Mouse (Mus musculus) erythroblast, embryonic 14.5 days (primary cell): ENCODE measurements around the gene Lrsam1.

Source experiments
- GATA1 ChIP-seq: IDR thresholded peaks from 2 replicates; pipeline ENCODE4 v1.6.1; 2012; ENCODE audit warnings: low read length, inconsistent platforms, mixed read lengths
- TAL1 ChIP-seq: IDR thresholded peaks from 3 replicates; pipeline ENCODE4 v1.6.1; 2012; ENCODE audit warnings: low read length, inconsistent platforms, mixed read lengths

DNA sequence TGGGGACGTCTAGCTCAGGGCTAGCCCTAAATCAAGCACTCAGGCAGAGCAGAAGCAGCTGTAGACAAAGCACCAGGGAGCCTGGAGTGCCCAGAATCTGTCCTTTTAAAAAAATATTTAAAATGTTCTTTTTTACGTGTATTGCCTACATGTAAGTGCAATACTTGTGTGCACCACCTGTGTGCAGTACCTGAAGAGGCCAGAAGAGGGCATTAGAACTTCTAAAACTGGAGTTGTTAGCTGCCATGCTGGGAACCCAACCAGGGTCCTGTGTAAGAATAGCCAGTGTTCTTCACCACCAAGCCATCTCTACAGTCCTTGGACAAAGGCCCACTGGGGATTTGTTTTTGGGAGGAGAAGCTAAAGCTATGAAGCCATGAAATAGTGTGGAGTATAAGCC, 6.8 kb downstream of the Lrsam1 start:
- no peak for TF ChIP-seq GATA1
- no peak for TF ChIP-seq TAL1
